Mouse (Mus musculus) hindbrain, embryonic 11.5 days (tissue): ENCODE measurements around the gene Spire2. TPM values are rescaled to one million over a fixed set of nuclear protein-coding genes. Genes with fewer than 3 reads are reported as not detected.

Experiments used
- polyA plus RNA-seq: library from polyadenylated mRNA; unstranded; fragments of >200 nt; fragmentation: Nextera tagmentation; extraction: Ambion mirVana; gene quantifications from 2 replicates; pipeline ENCODE4 v1.2.1, GENCODE M21; 2014

The Spire2 gene
- polyA plus RNA-seq, 1 experiment from 2014 or later, result 13.1 TPM

Other genes starting within 250 kb of the Spire2 start
- gene Rpl13, start 230.4 kb upstream of the Spire2 start, polyA plus RNA-seq, result 1,308 and 1,334 TPM in 2 replicates
- 0.10 and 0.45 TPM in 2 replicates for gene Cpne7, start 215.3 kb upstream of the Spire2 start, polyA plus RNA-seq
- gene Sult5a1, start 174.4 kb upstream of the Spire2 start, polyA plus RNA-seq, result 4.8 and 5.5 TPM in 2 replicates
- gene Dpep1, start 146.5 kb upstream of the Spire2 start, polyA plus RNA-seq, result 0.43 and 0.85 TPM in 2 replicates
- gene Chmp1a, start 120.0 kb upstream of the Spire2 start, polyA plus RNA-seq, result 87.7 and 94.3 TPM in 2 replicates
- gene Spata33, start 119.9 kb upstream of the Spire2 start, polyA plus RNA-seq, result 5.5 and 6.1 TPM in 2 replicates
- gene Cdk10, start 107.9 kb upstream of the Spire2 start, polyA plus RNA-seq, result 32.3 and 34.5 TPM in 2 replicates
- gene Spata2l, start 96.5 kb upstream of the Spire2 start, polyA plus RNA-seq, result 1.8 and 2.2 TPM in 2 replicates
- 18.1 and 18.6 TPM in 2 replicates for gene Zfp276, start 78.5 kb upstream of the Spire2 start, polyA plus RNA-seq
- gene Vps9d1, start 78.4 kb upstream of the Spire2 start, polyA plus RNA-seq, result 24.9 and 28.0 TPM in 2 replicates
- gene Fanca, start 14.1 kb upstream of the Spire2 start, polyA plus RNA-seq, result 26.9 and 35.4 TPM in 2 replicates
- 179 and 181 TPM in 2 replicates for gene Tcf25, start 41.0 kb downstream of the Spire2 start, polyA plus RNA-seq
- 0.11 and 0.49 TPM in 2 replicates for gene Mc1r, start 74.4 kb downstream of the Spire2 start, polyA plus RNA-seq
- gene Tubb3, start 78.7 kb downstream of the Spire2 start, polyA plus RNA-seq, result 950 and 1,011 TPM in 2 replicates
- gene Def8, start 90.8 kb downstream of the Spire2 start, polyA plus RNA-seq, result 32.5 and 32.7 TPM in 2 replicates
- 30.7 and 32.3 TPM in 2 replicates for gene Afg3l1, start 145.2 kb downstream of the Spire2 start, polyA plus RNA-seq
- gene Dbndd1, start 182.8 kb downstream of the Spire2 start, polyA plus RNA-seq, result 40.7 and 42.1 TPM in 2 replicates
- 45.5 and 50.7 TPM in 2 replicates for gene Gas8, start 186.1 kb downstream of the Spire2 start, polyA plus RNA-seq